Mouse (Mus musculus): ENCODE results near the gene Sypl. TPM values are rescaled to one million over a fixed set of nuclear protein-coding genes. Genes with fewer than 3 reads are reported as not detected.

Sypl gene
- polyA plus RNA-seq (2012; rRNA removed) = 27.7 and 28.9 TPM in 2 replicates

- peak; percentile 99 for DNase-seq (ENCODE audit: low read depth)
- no peak for TF ChIP-seq CTCF (IDR thresholded peaks at IDR 0.05; ENCODE audit: borderline replicate concordance, extremely low read depth, insufficient read depth, insufficient read length)
- peak; percentile 51; the same call in 1 of the 2 replicates for TF ChIP-seq POLR2A (IDR thresholded peaks at IDR 0.05; ENCODE audit: borderline replicate concordance, extremely low read depth, insufficient read depth, insufficient read length, poor library complexity, severe bottlenecking)
These were observed at the start of gene Sypl for GRCm38 (mm10) chr12:32953596-32954215. TSS of gene Sypl (plus strand) at chr12:32953891.

- no peak for DNase-seq (ENCODE audit: low read depth)
- TF ChIP-seq CTCF (IDR thresholded peaks at IDR 0.05; ENCODE audit: borderline replicate concordance, extremely low read depth, insufficient read depth, insufficient read length) (no peak), POLR2A (IDR thresholded peaks at IDR 0.05; ENCODE audit: borderline replicate concordance, extremely low read depth, insufficient read depth, insufficient read length, poor library complexity, severe bottlenecking) (no peak)
These were observed 44.0 kb upstream of the Sypl start for GRCm38 (mm10) chr12:32909686-32910085.

- peak; percentile 96 for DNase-seq (ENCODE audit: low read depth)
- peak; percentile 86 for TF ChIP-seq CTCF (IDR thresholded peaks at IDR 0.05; ENCODE audit: borderline replicate concordance, extremely low read depth, insufficient read depth, insufficient read length)
- no peak for TF ChIP-seq POLR2A (IDR thresholded peaks at IDR 0.05; ENCODE audit: borderline replicate concordance, extremely low read depth, insufficient read depth, insufficient read length, poor library complexity, severe bottlenecking)
These were observed 43.6 kb upstream of the Sypl start for GRCm38 (mm10) chr12:32910092-32910491.

- no peak for TF ChIP-seq POLR2A (IDR thresholded peaks at IDR 0.05; ENCODE audit: borderline replicate concordance, extremely low read depth, insufficient read depth, insufficient read length, poor library complexity, severe bottlenecking)
- peak; percentile 75 for TF ChIP-seq CTCF (IDR thresholded peaks at IDR 0.05; ENCODE audit: borderline replicate concordance, extremely low read depth, insufficient read depth, insufficient read length)
- peak; percentile 85 for DNase-seq (ENCODE audit: low read depth)
These were observed 43.0 kb upstream of the Sypl start for GRCm38 (mm10) chr12:32910560-32911194.

GRCm38 (mm10) chr12:32911569-32911968, 42.1 kb upstream of the Sypl start:
- TF ChIP-seq POLR2A (IDR thresholded peaks at IDR 0.05; ENCODE audit: borderline replicate concordance, extremely low read depth, insufficient read depth, insufficient read length, poor library complexity, severe bottlenecking) (no peak), CTCF (IDR thresholded peaks at IDR 0.05; ENCODE audit: borderline replicate concordance, extremely low read depth, insufficient read depth, insufficient read length) (no peak)

GRCm38 (mm10) chr12:32912772-32913171, 40.9 kb upstream of the Sypl start:
- no peak for DNase-seq (ENCODE audit: low read depth)
- TF ChIP-seq CTCF (IDR thresholded peaks at IDR 0.05; ENCODE audit: borderline replicate concordance, extremely low read depth, insufficient read depth, insufficient read length) = no peak
- TF ChIP-seq POLR2A (IDR thresholded peaks at IDR 0.05; ENCODE audit: borderline replicate concordance, extremely low read depth, insufficient read depth, insufficient read length, poor library complexity, severe bottlenecking) = no peak

More at GRCm38 (mm10) chr12:32911569-32911968, 42.1 kb upstream of the Sypl start:
- no peak for DNase-seq (ENCODE audit: low read depth)

- no peak for TF ChIP-seq POLR2A (IDR thresholded peaks at IDR 0.05; ENCODE audit: borderline replicate concordance, extremely low read depth, insufficient read depth, insufficient read length, poor library complexity, severe bottlenecking)
- no peak for TF ChIP-seq CTCF (IDR thresholded peaks at IDR 0.05; ENCODE audit: borderline replicate concordance, extremely low read depth, insufficient read depth, insufficient read length)
- no peak for DNase-seq (ENCODE audit: low read depth)
These were observed 35.0 kb upstream of the Sypl start for GRCm38 (mm10) chr12:32918683-32919082.

- TF ChIP-seq POLR2A (IDR thresholded peaks at IDR 0.05; ENCODE audit: borderline replicate concordance, extremely low read depth, insufficient read depth, insufficient read length, poor library complexity, severe bottlenecking) = no peak
- TF ChIP-seq CTCF (IDR thresholded peaks at IDR 0.05; ENCODE audit: borderline replicate concordance, extremely low read depth, insufficient read depth, insufficient read length) = no peak
- no peak for DNase-seq (ENCODE audit: low read depth)
These were observed 34.6 kb upstream of the Sypl start for GRCm38 (mm10) chr12:32919091-32919490.

- TF ChIP-seq CTCF (IDR thresholded peaks at IDR 0.05; ENCODE audit: borderline replicate concordance, extremely low read depth, insufficient read depth, insufficient read length) (no peak), POLR2A (IDR thresholded peaks at IDR 0.05; ENCODE audit: borderline replicate concordance, extremely low read depth, insufficient read depth, insufficient read length, poor library complexity, severe bottlenecking) (no peak)
- DNase-seq (ENCODE audit: low read depth) = no peak
These were observed 34.2 kb upstream of the Sypl start for GRCm38 (mm10) chr12:32919527-32919926.

- TF ChIP-seq POLR2A (IDR thresholded peaks at IDR 0.05; ENCODE audit: borderline replicate concordance, extremely low read depth, insufficient read depth, insufficient read length, poor library complexity, severe bottlenecking) (no peak), CTCF (IDR thresholded peaks at IDR 0.05; ENCODE audit: borderline replicate concordance, extremely low read depth, insufficient read depth, insufficient read length) (peak; percentile 61)
- peak; percentile 35 for DNase-seq (ENCODE audit: low read depth)
These were observed 33.4 kb upstream of the Sypl start for GRCm38 (mm10) chr12:32920185-32920788.

GRCm38 (mm10) chr12:32921071-32921470, 32.6 kb upstream of the Sypl start:
- no peak for DNase-seq (ENCODE audit: low read depth)
- TF ChIP-seq POLR2A (IDR thresholded peaks at IDR 0.05; ENCODE audit: borderline replicate concordance, extremely low read depth, insufficient read depth, insufficient read length, poor library complexity, severe bottlenecking) (no peak), CTCF (IDR thresholded peaks at IDR 0.05; ENCODE audit: borderline replicate concordance, extremely low read depth, insufficient read depth, insufficient read length) (no peak)
